Mouse (Mus musculus): ENCODE results near the gene Clec12a. TPM values are rescaled to one million over a fixed set of nuclear protein-coding genes. Genes with fewer than 3 reads are reported as not detected.

Gene Clec12a
- total RNA-seq (2023), result 1.5 TPM

DNA sequence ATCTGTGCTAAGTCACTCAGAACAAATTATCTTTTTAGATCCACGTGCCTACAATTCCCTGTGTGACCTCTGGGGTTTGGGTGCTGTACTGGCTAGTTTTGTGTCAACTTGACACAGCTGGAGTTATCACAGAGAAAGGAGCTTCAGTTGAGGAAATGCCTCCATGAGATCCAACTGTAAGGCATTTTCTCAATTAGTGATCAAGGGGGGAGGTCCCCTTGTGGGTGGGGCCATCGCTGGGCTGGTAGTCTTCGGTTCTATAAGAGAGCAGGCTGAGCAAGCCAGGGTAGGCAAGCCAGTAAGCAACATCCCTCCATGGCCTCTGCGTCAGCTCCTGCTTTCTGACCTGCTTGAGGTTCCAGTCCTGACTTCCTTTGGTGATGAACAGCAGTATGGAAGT is at the start of gene Clec12a:
Clec12a (plus strand) TSS at position 301 of the 400 bp plus-strand sequence.

DNA sequence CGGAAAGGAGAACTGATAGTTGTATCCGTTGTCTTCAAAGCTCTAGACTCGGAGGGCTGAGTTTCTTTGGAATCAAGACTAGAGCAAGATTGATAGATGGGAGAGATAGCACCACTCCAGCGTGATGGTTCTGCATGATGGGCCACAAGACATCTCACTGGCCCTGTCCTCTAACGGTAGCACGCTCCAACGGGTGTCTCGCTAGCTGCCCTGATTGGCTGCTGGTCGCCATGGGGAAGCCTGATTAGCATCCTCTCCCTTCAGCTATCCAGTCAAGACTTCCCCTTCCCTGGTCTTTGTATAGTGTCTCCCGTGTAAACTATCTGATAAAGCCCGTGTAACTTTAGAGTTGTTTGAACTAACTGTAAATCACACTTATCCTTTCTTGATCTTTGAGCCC is 10.9 kb upstream of the Clec12a start, which contains the start of gene 4922502D21Rik:
4922502D21Rik (minus strand) TSS at position 187 of the 400 bp plus-strand sequence.

DNA sequence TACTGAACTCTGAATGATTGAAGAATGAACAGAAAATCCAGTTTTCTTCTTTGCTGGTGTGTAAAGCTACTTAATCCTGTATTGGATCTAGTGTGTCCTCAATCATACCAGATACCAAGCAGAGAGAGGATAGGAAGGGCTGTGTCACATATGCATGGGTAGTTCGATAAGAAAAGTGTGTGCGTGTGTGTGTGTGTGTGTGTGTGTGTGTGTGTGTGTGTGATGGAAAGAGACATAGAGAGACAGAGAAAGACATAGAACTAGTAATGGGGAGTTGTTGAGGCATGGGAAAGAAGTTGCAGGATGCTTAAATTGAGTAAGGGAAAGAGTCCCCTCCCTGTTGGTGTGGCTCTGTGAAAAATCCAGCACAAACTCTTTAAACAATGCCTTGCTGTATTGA is 43.3 kb downstream of the Clec12a start, which contains the start of gene Clec12b:
Clec12b (minus strand) TSS at position 101 of the 400 bp plus-strand sequence.

DNA sequence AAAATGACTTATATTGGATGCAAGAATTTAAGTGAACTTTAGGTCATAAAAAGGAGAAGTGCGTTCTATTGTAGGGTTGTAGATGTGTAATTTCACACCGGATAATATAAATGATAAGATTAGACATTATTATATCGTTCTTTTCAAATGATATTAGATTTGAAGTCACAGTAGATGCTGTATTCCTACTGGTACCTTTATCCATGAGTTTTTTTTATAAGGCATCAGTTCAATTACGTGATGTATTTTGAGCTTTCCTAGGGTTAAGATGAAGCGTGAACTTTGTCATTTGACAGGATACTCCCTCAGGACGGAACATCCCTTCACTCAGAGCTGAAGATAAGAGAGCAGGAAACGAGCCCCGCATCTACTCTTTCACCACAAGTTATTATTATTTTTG is 54.5 kb downstream of the Clec12a start, which contains the start of gene Clec1b:
Clec1b (plus strand) TSS at position 301 of the 400 bp plus-strand sequence.

DNA sequence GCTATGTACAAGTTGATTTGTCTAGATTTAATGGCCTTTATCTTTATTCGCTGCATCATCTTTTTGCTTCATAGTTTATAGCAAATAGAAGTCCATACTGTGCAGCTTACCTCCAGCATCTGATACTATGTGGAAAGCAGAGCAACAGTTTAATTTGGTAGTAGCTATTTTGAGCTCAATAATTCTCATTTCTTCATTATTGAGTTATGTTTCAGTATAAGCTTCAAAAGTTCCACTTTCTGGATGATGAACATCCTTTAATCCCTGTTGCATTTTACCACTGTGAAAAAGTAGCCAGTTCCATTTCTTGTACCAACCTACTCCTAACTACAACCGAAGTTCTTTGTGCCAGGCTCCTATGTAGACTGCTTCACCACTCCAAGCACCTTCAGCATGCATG is 66.1 kb downstream of the Clec12a start, which contains the start of gene Clec9a:
Clec9a (plus strand) TSS at position 301 of the 400 bp plus-strand sequence.

Other genes with a start within 250 kb of the Clec12a start
- gene Clec2e, start 241.8 kb upstream of the Clec12a start, total RNA-seq (2023), result not detected
- gene Clec2d, start 162.1 kb upstream of the Clec12a start, total RNA-seq (2023), result 160 TPM
- 979 TPM for gene Cd69, start 67.3 kb upstream of the Clec12a start, total RNA-seq (2023)
- not detected for gene 4922502D21Rik, start 10.9 kb upstream of the Clec12a start, total RNA-seq (2023)
- gene Clec12b, start 43.2 kb downstream of the Clec12a start, total RNA-seq (2023), result not detected
- not detected for gene Clec1b, start 54.6 kb downstream of the Clec12a start, total RNA-seq (2023)
- gene Clec9a, start 66.2 kb downstream of the Clec12a start, total RNA-seq (2023), result 1.8 TPM
- gene Clec1a, start 109.3 kb downstream of the Clec12a start, total RNA-seq (2023), result not detected
- gene Olr1, start 164.5 kb downstream of the Clec12a start, total RNA-seq (2023), result not detected
- not detected for gene Tmem52b, start 169.9 kb downstream of the Clec12a start, total RNA-seq (2023)
- 14.5 TPM for gene Gabarapl1, start 190.5 kb downstream of the Clec12a start, total RNA-seq (2023)
- 0.77 TPM for gene Klre1, start 235.2 kb downstream of the Clec12a start, total RNA-seq (2023)
- 205 TPM for gene Klrd1, start 249.1 kb downstream of the Clec12a start, total RNA-seq (2023)

All from CD8-positive naive resting alpha-beta T cell, adult 57 days (primary cell).